Mouse (Mus musculus) lung, postnatal 36 days (tissue): ENCODE results near the gene Gm17720.
A peak's percentile ranks its signal among the peaks of the same experiment; 100 is the strongest.

ENCODE experiments used
- DNase-seq: peaks from one replicate; pipeline ENCODE4 v3.0.0; 2022; ENCODE audit warnings: mixed read lengths

Gm17720 gene

GRCm38 (mm10) chr8:110039216-110039615 is 63.3 kb downstream of the Gm17720 start:
- DNase-seq = no peak

- DNase-seq = no peak
Measured at GRCm38 (mm10) chr8:110036156-110036555, 66.4 kb downstream of the Gm17720 start.

- no peak for DNase-seq
Measured at GRCm38 (mm10) chr8:110034331-110034730, 68.2 kb downstream of the Gm17720 start.

GRCm38 (mm10) chr8:110033771-110034170 is 68.8 kb downstream of the Gm17720 start:
- DNase-seq = peak; percentile 15
